Mouse (Mus musculus): ENCODE data around the gene Gm21904. TPM values are rescaled to one million over a fixed set of nuclear protein-coding genes. Genes with fewer than 3 reads are reported as not detected.
"Not testable (repeated sequence)": the region's sequence is repeated elsewhere in the genome, so short reads cannot be mapped to it uniquely, and the experiment has no call there.

Gene Gm21904
- not detected in 2 replicates for polyA plus RNA-seq (2015; fragmentation: Nextera tagmentation; extraction: Ambion mirVana)

DNA sequence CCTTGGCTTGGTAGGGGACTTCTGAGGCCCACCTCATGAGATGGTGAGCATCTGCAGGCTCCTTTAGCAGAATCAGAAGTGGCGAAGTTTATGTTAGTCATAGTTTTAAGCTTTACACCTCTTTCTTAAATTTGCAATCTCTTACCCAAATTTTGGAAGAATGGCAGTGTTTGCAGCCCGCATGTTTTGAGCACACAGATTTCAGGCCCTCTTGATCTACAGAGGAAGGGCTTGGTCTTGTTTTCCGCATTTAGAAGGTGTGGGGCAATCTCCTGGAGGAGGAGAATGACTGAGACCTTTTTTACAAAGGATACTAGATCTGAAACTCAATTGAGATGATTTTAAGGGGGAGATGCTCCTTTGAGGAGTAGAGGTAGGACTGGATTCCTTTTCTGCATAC, at the start of gene Gm21904:
Gene Gm21904, minus strand, starts transcription at position 101 of the 400 bp plus-strand sequence.
- not testable (repeated sequence) for H3K4me3 ChIP-seq; H3K4me2 ChIP-seq; H3K9me3 ChIP-seq; H3K36me3 ChIP-seq; ATAC-seq (ENCODE audit: low FRiP score); H3K4me1 ChIP-seq (replicated peaks); H3K9ac ChIP-seq; H3K27me3 ChIP-seq; H3K27ac ChIP-seq
- WGBS, result no CpG with 5 or more reads among the region's 3 CpGs

DNA sequence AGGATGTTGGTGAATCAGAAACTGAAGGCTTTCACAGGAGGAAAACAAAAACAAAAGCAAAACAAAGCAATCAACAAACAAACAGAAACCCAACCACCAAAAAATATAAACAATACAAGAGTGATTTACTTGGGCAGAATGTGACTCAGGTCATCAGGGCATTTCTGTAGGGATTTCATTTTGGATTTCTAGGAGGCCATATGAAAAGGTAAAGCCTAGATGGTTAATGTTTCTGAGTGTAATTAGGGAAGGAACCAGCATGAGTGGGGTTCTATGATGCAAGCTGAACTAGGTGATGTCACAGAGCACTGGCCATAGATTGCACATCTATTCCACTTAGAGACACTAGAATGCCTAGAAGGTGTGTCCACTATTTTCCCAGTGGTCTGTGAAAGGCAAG, 28.4 kb upstream of the Gm21904 start, which contains the start of the genes Gm20772 and Gm20831:
Gene Gm20772, plus strand, starts transcription at position 301 of the 400 bp plus-strand sequence.
Gene Gm20831, plus strand, starts transcription at position 301 of the 400 bp plus-strand sequence.
- not testable (repeated sequence) for H3K9me3 ChIP-seq; H3K27me3 ChIP-seq; H3K9ac ChIP-seq; H3K27ac ChIP-seq; H3K4me1 ChIP-seq (replicated peaks); ATAC-seq (ENCODE audit: low FRiP score); H3K36me3 ChIP-seq; H3K4me3 ChIP-seq; H3K4me2 ChIP-seq

Other genes with a start within 250 kb of the Gm21904 start
- not detected in 2 replicates for gene Gm20772, start 28.5 kb upstream of the Gm21904 start, polyA plus RNA-seq (2015; fragmentation: Nextera tagmentation; extraction: Ambion mirVana)
- not detected in 2 replicates for gene Gm20831, start 28.5 kb upstream of the Gm21904 start, polyA plus RNA-seq (2015; fragmentation: Nextera tagmentation; extraction: Ambion mirVana)
- gene Srsy, start 91.1 kb upstream of the Gm21904 start, polyA plus RNA-seq (2015; fragmentation: Nextera tagmentation; extraction: Ambion mirVana), result not detected in 2 replicates
- gene Gm21764, start 215.5 kb upstream of the Gm21904 start, polyA plus RNA-seq (2015; fragmentation: Nextera tagmentation; extraction: Ambion mirVana), result not detected in 2 replicates
- not detected in 2 replicates for gene Ssty1, start 242.8 kb upstream of the Gm21904 start, polyA plus RNA-seq (2015; fragmentation: Nextera tagmentation; extraction: Ambion mirVana)